Mouse (Mus musculus) layer of hippocampus, postnatal 10 days (tissue): ENCODE measurements around the gene Cul7. TPM values are rescaled to one million over a fixed set of nuclear protein-coding genes. Genes with fewer than 3 reads are reported as not detected.

ENCODE experiments used
- DNase-seq, 2 experiments: peaks; one replicate each; pipeline ENCODE4 v3.0.0; 2021; ENCODE audit warnings: low spot score in 2 of 2
- total RNA-seq, 2 experiments: library from RNA; stranded (reverse); gene quantifications; 2 replicates each; pipeline ENCODE4 v1.2.3; 2021

Cul7 gene
- total RNA-seq, 2 experiments from 2014 or later = 33.6 to 35.0 TPM

- no peak for DNase-seq
These were observed 19.8 kb downstream of the Cul7 start for GRCm38 (mm10) chr17:46669911-46670310.

GRCm38 (mm10) chr17:46673850-46674529 is 23.9 kb downstream of the Cul7 start, which contains the start of gene Rrp36:
Gene Rrp36, minus strand, starts transcription at chr17:46674352.
- DNase-seq = peak; percentile 89 to 92

- no peak for DNase-seq
These were observed 24.6 kb downstream of the Cul7 start for GRCm38 (mm10) chr17:46674530-46675283.

GRCm38 (mm10) chr17:46678416-46678815 is 28.3 kb downstream of the Cul7 start, which contains the start of gene Mea1:
Gene Mea1, plus strand, starts transcription at chr17:46678793.
- no peak for DNase-seq

DNA sequence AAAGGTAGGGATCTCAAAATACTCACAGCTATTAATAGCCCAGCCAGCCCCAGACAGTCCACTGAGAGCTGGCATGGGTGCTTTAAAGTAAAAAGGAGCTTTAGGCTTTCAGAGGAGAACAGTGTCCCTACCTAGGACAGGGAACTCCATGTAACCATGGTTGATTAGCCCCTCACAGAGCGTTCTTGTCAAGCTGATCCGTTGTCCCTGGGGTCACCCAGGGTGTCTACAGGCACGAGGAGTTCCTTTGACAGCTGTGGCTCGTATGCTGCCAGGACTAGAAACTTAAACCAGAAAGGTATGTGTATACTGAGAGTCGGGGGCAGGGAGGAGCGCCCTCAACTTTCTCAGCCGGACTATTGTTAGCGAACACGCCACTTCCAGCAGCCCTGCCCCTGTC is 28.8 kb downstream of the Cul7 start:
- DNase-seq = no peak

DNA sequence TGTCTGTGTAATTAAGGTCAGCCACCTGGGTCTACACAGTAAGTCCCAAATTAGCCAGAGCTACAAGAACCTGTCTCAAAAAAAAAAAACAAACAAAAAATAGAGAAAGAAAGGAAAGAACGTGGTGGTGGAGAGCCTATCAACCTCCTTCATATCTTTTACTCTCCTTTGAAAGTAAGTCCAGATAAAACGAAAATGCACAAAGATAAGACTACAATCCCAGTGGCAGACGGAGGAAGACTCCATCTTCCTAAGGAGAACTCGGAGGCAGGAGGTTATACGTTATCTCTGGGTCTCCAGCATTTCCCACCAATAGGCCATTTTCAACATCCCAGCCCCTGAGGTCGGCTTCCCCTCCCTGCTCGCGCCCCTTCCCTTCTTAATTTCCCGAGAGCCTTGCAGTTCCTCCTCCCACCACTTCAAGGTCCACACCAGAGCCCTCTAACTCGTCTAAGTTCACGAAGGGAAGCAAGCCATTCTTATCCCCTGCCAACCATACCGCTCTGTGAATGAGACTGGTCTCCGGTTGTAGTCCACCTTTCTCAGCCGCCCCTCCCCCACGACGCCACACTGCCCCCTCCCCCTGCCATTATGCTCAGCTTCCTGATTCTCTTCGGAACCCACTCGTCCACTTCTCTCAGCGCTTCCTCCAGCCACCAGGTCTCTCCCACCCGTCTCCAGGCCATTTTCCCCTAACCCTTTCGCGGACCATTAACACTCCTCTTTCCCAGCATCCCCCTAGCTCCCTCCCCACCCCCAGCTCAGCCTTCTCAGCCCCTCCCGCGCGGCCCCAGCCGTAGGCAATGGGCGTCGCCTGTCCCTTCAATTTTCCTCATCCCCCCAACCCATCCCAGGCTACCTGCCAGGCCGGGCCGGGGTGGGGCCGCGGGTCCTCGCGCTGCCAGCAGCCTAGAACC is 30.0 kb downstream of the Cul7 start:
- peak in 1 of 2 experiments; percentile 66 for DNase-seq

GRCm38 (mm10) chr17:46680760-46681373 is 30.7 kb downstream of the Cul7 start, which contains the start of gene Klhdc3:
Gene Klhdc3, minus strand, starts transcription at chr17:46680914.
- DNase-seq = peak; percentile 96 to 97

GRCm38 (mm10) chr17:46681466-46682118 is 31.5 kb downstream of the Cul7 start:
- DNase-seq = no peak

- DNase-seq = no peak
These were observed 32.7 kb downstream of the Cul7 start for GRCm38 (mm10) chr17:46682654-46683389.

DNA sequence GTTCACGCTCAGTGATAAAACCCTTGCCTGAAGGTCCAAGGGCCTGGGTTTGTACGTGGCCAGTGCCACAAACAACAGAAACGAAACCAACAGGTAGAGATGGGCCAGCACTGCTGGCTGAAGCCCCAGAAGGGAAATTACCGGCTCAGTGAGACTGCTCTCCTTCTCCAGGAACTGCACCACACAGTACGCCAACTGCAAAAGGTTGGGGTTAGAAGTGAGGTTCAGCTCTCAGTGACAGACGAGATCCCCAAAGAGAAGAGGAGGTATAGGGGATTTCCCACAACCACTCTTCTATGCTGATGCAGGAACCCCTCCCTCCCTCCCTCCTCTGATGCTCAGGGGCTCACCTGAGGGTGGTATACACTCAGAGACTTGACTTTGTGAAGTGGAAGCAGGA is 35.8 kb downstream of the Cul7 start:
- no peak for DNase-seq

DNA sequence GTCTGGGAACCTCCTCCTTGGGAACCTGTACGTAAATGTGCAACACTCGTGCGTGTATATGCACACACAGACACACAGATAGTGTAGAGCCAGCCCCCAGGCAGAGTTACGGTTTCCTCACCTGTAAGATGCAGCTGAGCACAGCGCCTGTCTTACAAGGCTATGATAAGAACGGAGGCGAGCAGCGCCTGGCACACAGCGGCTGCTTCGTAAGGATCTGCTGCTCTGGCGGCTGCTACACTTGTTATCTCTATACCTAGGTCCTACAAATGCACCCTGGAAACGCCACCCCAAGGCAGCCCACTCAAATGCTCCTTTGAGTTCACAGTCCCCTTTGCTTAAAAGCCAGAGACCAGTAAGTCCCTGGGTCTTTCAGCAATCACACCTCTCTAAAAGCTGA is 40.5 kb downstream of the Cul7 start:
- DNase-seq = no peak

DNA sequence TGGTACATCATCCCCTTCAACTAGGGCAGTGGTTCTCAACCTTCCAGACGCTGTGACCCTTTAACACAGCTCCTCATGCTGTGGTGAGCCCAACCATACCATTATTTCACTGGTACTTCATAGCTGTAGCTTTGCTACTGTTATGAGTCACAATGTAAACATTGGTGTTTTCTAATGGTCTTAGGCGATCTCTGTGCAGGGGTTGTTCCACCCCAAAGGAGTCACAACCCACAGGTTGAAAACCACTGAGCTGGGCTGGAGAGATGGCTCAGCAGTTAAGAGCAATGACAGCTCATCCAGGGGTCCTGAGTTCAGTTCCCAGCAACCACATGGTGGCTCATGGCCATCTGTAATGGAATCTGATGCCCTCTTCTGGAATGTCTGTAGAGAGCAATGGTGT is 41.3 kb downstream of the Cul7 start:
- DNase-seq = no peak

DNA sequence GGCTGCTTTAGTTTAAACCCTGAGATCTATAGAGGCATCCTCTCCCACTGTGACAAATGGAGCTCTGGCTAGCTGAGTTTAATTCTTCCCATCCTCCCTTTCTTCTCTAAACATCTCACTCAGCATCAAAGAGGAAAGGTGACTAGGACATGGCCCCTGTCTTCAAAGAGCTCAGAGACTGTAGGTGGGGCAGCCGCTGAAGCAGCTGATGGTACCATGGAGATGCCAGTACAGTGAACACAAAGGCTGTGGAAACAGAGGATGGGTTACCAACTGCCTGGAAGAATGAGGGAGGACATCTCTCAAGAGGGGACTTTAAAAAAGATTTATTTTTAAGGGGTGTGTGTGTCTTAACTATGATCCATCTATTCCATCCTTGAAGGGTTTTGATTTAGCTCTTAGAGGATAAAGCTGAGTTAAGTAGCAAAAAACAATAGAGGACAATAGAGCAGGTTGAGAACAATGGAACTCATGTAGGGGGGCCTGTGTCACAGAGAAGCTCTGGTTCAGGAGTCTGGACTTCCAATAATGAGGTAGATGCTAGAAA is 44.5 kb downstream of the Cul7 start:
- no peak for DNase-seq

- DNase-seq = no peak
These were observed 48.4 kb downstream of the Cul7 start for GRCm38 (mm10) chr17:46698515-46698914.

DNA sequence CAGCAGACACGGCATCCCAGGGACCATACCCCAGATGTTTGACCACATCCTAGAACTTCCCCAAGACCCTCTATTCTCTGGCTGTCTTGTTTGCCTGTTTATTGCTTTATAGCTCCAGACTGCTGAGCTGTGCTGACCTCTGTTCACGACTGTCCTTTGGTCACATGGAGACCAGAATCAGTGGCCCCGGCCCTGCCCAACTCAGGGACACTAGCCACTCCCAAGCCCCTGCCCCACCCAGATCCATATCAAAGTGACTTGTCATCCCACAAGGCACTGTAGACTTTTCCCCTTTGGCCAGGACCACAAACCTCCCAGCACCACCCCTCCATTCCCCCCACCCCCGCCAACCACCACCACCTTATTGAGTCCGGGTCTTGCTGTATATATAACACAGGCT is 49.1 kb downstream of the Cul7 start:
- no peak for DNase-seq

DNA sequence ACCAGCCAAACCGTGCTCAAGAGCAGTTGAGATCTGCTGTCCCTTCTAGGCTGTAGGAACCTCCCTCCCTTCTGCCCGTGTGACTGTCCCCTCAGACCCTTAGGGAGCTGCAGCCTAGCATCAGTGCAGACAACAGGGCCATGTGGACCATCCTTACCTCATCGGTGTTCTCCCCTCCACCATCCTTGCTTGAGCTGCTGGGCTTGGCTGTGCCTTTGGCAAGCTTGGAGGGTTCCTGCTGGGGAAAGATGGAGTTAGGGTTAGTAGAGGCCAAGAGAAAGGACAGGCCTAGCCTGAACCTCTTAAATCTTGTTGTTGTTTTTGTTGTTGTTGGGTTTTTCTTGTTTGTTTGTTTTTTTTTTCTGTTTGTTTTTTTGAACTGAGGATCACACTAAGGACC is 49.8 kb downstream of the Cul7 start:
- no peak for DNase-seq

DNA sequence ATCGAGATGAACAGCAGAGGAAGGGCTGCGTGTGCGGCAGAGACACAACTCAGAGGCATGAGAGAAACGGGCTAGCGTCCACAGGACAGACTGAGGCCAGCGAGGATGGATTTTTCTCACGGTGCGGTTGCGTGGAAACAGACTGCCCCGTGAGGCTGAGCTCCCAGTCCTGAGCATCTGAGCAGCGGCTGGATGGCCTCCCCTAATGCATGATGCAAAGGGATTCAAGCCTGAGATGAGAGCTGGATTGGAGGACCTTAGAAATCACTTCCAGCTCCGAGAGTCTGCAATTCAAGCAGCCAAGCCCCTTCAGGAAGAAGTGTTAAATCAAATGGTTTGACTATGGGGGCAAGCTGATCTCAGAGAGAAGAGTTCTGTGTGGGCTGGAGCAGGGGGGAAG is 51.4 kb downstream of the Cul7 start:
- no peak for DNase-seq

DNA sequence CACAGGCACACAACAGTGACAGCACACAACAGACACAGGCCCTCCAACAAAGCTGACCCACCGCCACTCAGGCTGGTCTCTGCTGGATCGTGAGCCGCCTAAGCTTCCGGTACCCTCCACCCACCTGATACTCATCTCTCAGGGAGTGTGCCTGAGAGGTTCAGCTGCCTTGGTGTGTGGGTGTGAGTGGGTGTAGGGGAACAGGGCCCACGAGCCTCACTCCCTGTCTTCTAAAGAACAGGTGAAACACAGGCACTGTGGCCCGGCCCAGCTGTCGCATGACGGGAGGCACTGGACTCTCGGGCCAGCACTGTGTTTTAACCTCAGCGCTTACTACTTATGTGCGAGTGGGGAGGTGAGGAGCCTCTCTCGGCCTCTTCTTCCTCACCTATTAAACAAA is 52.0 kb downstream of the Cul7 start:
- no peak for DNase-seq

GRCm38 (mm10) chr17:46702506-46702905 is 52.4 kb downstream of the Cul7 start:
- DNase-seq = no peak
